Mouse (Mus musculus): Measurements from ENCODE around the gene Tmem50a. TPM values are rescaled to one million over a fixed set of nuclear protein-coding genes. Genes with fewer than 3 reads are reported as not detected.

Gene Tmem50a
- 100 to 1,000 TPM; 103 to 115 TPM for total RNA-seq (2021)

- DNase-seq: peak; percentile 90 to 92
These were observed at the start of gene Tmem50a for GRCm38 (mm10) chr4:134914864-134915209. Gene Tmem50a, minus strand, starts transcription at chr4:134915024.

- DNase-seq: no peak
These were observed 48.4 kb upstream of the Tmem50a start for GRCm38 (mm10) chr4:134963021-134963776.

- peak in 1 of 2 experiments; percentile 30 for DNase-seq
These were observed 41.5 kb upstream of the Tmem50a start for GRCm38 (mm10) chr4:134956328-134956727.

- no peak for DNase-seq
These were observed 41.0 kb upstream of the Tmem50a start for GRCm38 (mm10) chr4:134955845-134956244.

- no peak for DNase-seq
These were observed 40.4 kb upstream of the Tmem50a start for GRCm38 (mm10) chr4:134955196-134955595.

GRCm38 (mm10) chr4:134954461-134954860 lies 39.6 kb upstream of the Tmem50a start:
- no peak for DNase-seq

- DNase-seq: no peak
These were observed 35.8 kb upstream of the Tmem50a start for GRCm38 (mm10) chr4:134950518-134951091.

GRCm38 (mm10) chr4:134946024-134946744 lies 31.4 kb upstream of the Tmem50a start:
- DNase-seq: peak; percentile 72 to 77

- DNase-seq: peak in 1 of 2 experiments; percentile 21
These were observed 29.1 kb upstream of the Tmem50a start for GRCm38 (mm10) chr4:134943758-134944538.

- no peak for DNase-seq
These were observed 25.1 kb upstream of the Tmem50a start for GRCm38 (mm10) chr4:134939900-134940299.

- no peak for DNase-seq
These were observed 22.7 kb upstream of the Tmem50a start for GRCm38 (mm10) chr4:134937240-134938176.

GRCm38 (mm10) chr4:134930684-134931481 lies 16.1 kb upstream of the Tmem50a start, which contains the start of gene Syf2:
Gene Syf2, plus strand, starts transcription at chr4:134930898.
- DNase-seq: peak; percentile 92 to 94

GRCm38 (mm10) chr4:134930190-134930589 lies 15.4 kb upstream of the Tmem50a start:
- DNase-seq: no peak

- DNase-seq: no peak
These were observed 14.7 kb upstream of the Tmem50a start for GRCm38 (mm10) chr4:134929536-134929935.

- no peak for DNase-seq
These were observed 13.6 kb upstream of the Tmem50a start for GRCm38 (mm10) chr4:134928464-134928836.

GRCm38 (mm10) chr4:134927815-134928463 lies 13.1 kb upstream of the Tmem50a start:
- no peak for DNase-seq

- no peak for DNase-seq
These were observed 10.4 kb upstream of the Tmem50a start for GRCm38 (mm10) chr4:134925206-134925605.

- DNase-seq: peak; percentile 37 to 41
These were observed 9.4 kb upstream of the Tmem50a start for GRCm38 (mm10) chr4:134924019-134924741.

Measured in layer of hippocampus, postnatal 36 days (tissue).